Mouse (Mus musculus) midbrain, embryonic 15.5 days (tissue): ENCODE results near the gene Cmss1. TPM values are rescaled to one million over a fixed set of nuclear protein-coding genes. Genes with fewer than 3 reads are reported as not detected.

Experiments used
- ATAC-seq: fragments of 200-750 bp; cut with Nextera tagmentation; replicated peaks from 2 replicates; pipeline ENCODE4 v1.8.0; 2017; ENCODE audit warnings: moderate TSS enrichment
- H3K27ac ChIP-seq: fragments of 300-500 bp; sonication (generic); 2 replicates; pipeline ENCODE4 v1.5.1; 2015; ENCODE audit warnings: mild to moderate bottlenecking, inconsistent platforms
- H3K27me3 ChIP-seq: fragments of 300-500 bp; sonication (generic); replicated peaks from 2 replicates; pipeline ENCODE4 v1.6.1; 2015; ENCODE audit warnings: inconsistent platforms
- H3K36me3 ChIP-seq: fragments of 300-500 bp; sonication (generic); replicated peaks from 2 replicates; pipeline ENCODE4 v1.6.1; 2015; ENCODE audit warnings: inconsistent platforms
- H3K4me1 ChIP-seq: fragments of 300-500 bp; sonication (generic); 2 replicates; pipeline ENCODE4 v1.6.1; 2015; ENCODE audit warnings: inconsistent platforms
- H3K4me2 ChIP-seq: fragments of 300-500 bp; sonication (generic); 2 replicates; pipeline ENCODE4 v1.6.1; 2015; ENCODE audit warnings: inconsistent platforms, mild to moderate bottlenecking, moderate library complexity
- H3K4me3 ChIP-seq: fragments of 300-500 bp; sonication (generic); 2 replicates; pipeline ENCODE4 v1.5.1; 2015; ENCODE audit warnings: mild to moderate bottlenecking, inconsistent platforms
- H3K9ac ChIP-seq: fragments of 300-500 bp; sonication (generic); 2 replicates; pipeline ENCODE4 v1.6.1; 2015; ENCODE audit warnings: mild to moderate bottlenecking, inconsistent platforms
- H3K9me3 ChIP-seq: fragments of 300-500 bp; sonication (generic); 2 replicates; pipeline ENCODE4 v1.6.1; 2016; ENCODE audit warnings: inconsistent platforms
- WGBS: fragments of 180-500 bp; shearing (Covaris S2); methylation state at CpG from one replicate; pipeline ENCODE4 v1.1.7; 2015; ENCODE audit warnings: mixed read lengths; 5-methylcytosine and 5-hydroxymethylcytosine counted together
- polyA plus RNA-seq: library from polyadenylated mRNA; unstranded; fragments of >200 nt; fragmentation: Nextera tagmentation; extraction: Ambion mirVana; gene quantifications from 2 replicates; pipeline ENCODE4 v1.2.1, GENCODE M21; 2015

Cmss1 gene
- polyA plus RNA-seq, 1 experiment from 2014 or later: 36.4 TPM

- Histone ChIP-seq H3K9me3 (no peaks in the 10 kb centered on the region), H3K4me2 (no peak overlapping the region), H3K27ac (no peak overlapping the region), H3K27me3 (no peaks in the 10 kb centered on the region), H3K4me3 (no peak overlapping the region), H3K36me3 (no peaks in the 10 kb centered on the region), H3K9ac (no peak overlapping the region), H3K4me1 (no peaks in the 10 kb centered on the region)
- 75% methylated on average over 25 of the region's 25 CpGs for WGBS
- ATAC-seq: peak; percentile 74
These were observed 303.6 kb downstream of the Cmss1 start for GRCm38 (mm10) chr16:57302792-57303698.

- no peak overlapping the region for H3K9ac ChIP-seq
- H3K9me3 ChIP-seq: no peaks in the 10 kb centered on the region
- H3K4me2 ChIP-seq: no peak overlapping the region
- H3K27me3 ChIP-seq: no peaks in the 10 kb centered on the region
- H3K4me1 ChIP-seq: no peaks in the 10 kb centered on the region
- no peaks in the 10 kb centered on the region for H3K36me3 ChIP-seq
- no peak for ATAC-seq
- WGBS: 86% methylated on average over 9 of the region's 9 CpGs
- H3K27ac ChIP-seq: no peak overlapping the region
- H3K4me3 ChIP-seq: no peak overlapping the region
These were observed 305.1 kb downstream of the Cmss1 start for GRCm38 (mm10) chr16:57301512-57302115.

- H3K4me1 ChIP-seq: no peaks in the 10 kb centered on the region
- no peak overlapping the region for H3K27ac ChIP-seq
- H3K9ac ChIP-seq: no peak overlapping the region
- H3K4me2 ChIP-seq: no peak overlapping the region
- no peaks in the 10 kb centered on the region for H3K27me3 ChIP-seq
- ATAC-seq: no peak
- H3K36me3 ChIP-seq: no peaks in the 10 kb centered on the region
- H3K9me3 ChIP-seq: no peaks in the 10 kb centered on the region
- 87% methylated on average over 10 of the region's 10 CpGs for WGBS
- no peak overlapping the region for H3K4me3 ChIP-seq
These were observed 311.3 kb downstream of the Cmss1 start for GRCm38 (mm10) chr16:57295216-57295934.

- Histone ChIP-seq H3K4me1 (no peaks in the 10 kb centered on the region), H3K27ac (no peak within 1 kb of the TSS), H3K27me3 (no peaks in the 10 kb centered on the region), H3K4me2 (no peak within 1 kb of the TSS), H3K36me3 (no peaks in the 10 kb centered on the region), H3K9ac (no peak within 1 kb of the TSS), H3K4me3 (no peak within 1 kb of the TSS), H3K9me3 (no peaks in the 10 kb centered on the region)
- WGBS: 67% methylated on average over 2 of the region's 2 CpGs
- no peak for ATAC-seq
These were observed 313.9 kb downstream of the Cmss1 start, which contains the start of gene Tmem30c for GRCm38 (mm10) chr16:57292765-57293164. TSS of gene Tmem30c (minus strand) at chr16:57292865.

- Histone ChIP-seq H3K27me3 (no peaks in the 10 kb centered on the region), H3K4me3 (no peak overlapping the region), H3K9ac (no peak overlapping the region), H3K27ac (no peak overlapping the region), H3K36me3 (no peaks in the 10 kb centered on the region), H3K4me1 (no peaks in the 10 kb centered on the region), H3K9me3 (no peaks in the 10 kb centered on the region), H3K4me2 (no peak overlapping the region)
- 65% methylated on average over 4 of the region's 4 CpGs for WGBS
- ATAC-seq: no peak
These were observed 314.4 kb downstream of the Cmss1 start for GRCm38 (mm10) chr16:57292296-57292695.

GRCm38 (mm10) chr16:57291696-57292095 is 315.0 kb downstream of the Cmss1 start:
- no peak for ATAC-seq
- H3K27ac ChIP-seq: no peak overlapping the region
- H3K9ac ChIP-seq: no peak overlapping the region
- no peaks in the 10 kb centered on the region for H3K36me3 ChIP-seq
- WGBS: 92% methylated on average over 5 of the region's 5 CpGs
- H3K27me3 ChIP-seq: no peaks in the 10 kb centered on the region
- no peak overlapping the region for H3K4me2 ChIP-seq
- no peak overlapping the region for H3K4me3 ChIP-seq
- no peaks in the 10 kb centered on the region for H3K4me1 ChIP-seq
- H3K9me3 ChIP-seq: no peaks in the 10 kb centered on the region

GRCm38 (mm10) chr16:57281417-57281816 is 325.2 kb downstream of the Cmss1 start:
- no peak for ATAC-seq
- Histone ChIP-seq H3K9me3 (no peaks in the 10 kb centered on the region), H3K4me1 (no peaks in the 10 kb centered on the region), H3K4me3 (no peak overlapping the region), H3K4me2 (no peak overlapping the region), H3K36me3 (no peaks in the 10 kb centered on the region), H3K9ac (no peak overlapping the region), H3K27me3 (no peaks in the 10 kb centered on the region), H3K27ac (no peak overlapping the region)
- WGBS: 78% methylated on average over 8 of the region's 8 CpGs

GRCm38 (mm10) chr16:57280221-57281217 is 326.1 kb downstream of the Cmss1 start:
- Histone ChIP-seq H3K4me1 (no peaks in the 10 kb centered on the region), H3K9ac (no peak overlapping the region), H3K27me3 (no peaks in the 10 kb centered on the region), H3K4me2 (no peak overlapping the region), H3K27ac (no peak overlapping the region), H3K36me3 (no peaks in the 10 kb centered on the region), H3K4me3 (no peak overlapping the region), H3K9me3 (no peaks in the 10 kb centered on the region)
- 89% methylated on average over 31 of the region's 31 CpGs for WGBS
- no peak for ATAC-seq

- H3K4me1 ChIP-seq: no peaks in the 10 kb centered on the region
- no peak overlapping the region for H3K27ac ChIP-seq
- H3K4me2 ChIP-seq: no peak overlapping the region
- H3K36me3 ChIP-seq: no peaks in the 10 kb centered on the region
- H3K9ac ChIP-seq: no peak overlapping the region
- no peak overlapping the region for H3K4me3 ChIP-seq
- WGBS: 92% methylated on average over 10 of the region's 12 CpGs
- H3K9me3 ChIP-seq: no peaks in the 10 kb centered on the region
- H3K27me3 ChIP-seq: no peaks in the 10 kb centered on the region
- no peak for ATAC-seq
These were observed 327.6 kb downstream of the Cmss1 start for GRCm38 (mm10) chr16:57278976-57279626.

- Histone ChIP-seq H3K4me2 (no peak overlapping the region), H3K27me3 (no peaks in the 10 kb centered on the region), H3K9me3 (no peaks in the 10 kb centered on the region), H3K36me3 (no peaks in the 10 kb centered on the region), H3K4me1 (no peaks in the 10 kb centered on the region), H3K4me3 (no peak overlapping the region), H3K9ac (no peak overlapping the region), H3K27ac (no peak overlapping the region)
- WGBS: 94% methylated on average over 13 of the region's 13 CpGs
- no peak for ATAC-seq
These were observed 336.9 kb downstream of the Cmss1 start for GRCm38 (mm10) chr16:57269751-57270150.
